Mouse (Mus musculus): ENCODE measurements around the gene Dnajc22.
"Not testable (repeated sequence)": the region's sequence is repeated elsewhere in the genome, so short reads cannot be mapped to it uniquely, and the experiment has no call there.

Dnajc22 gene

GRCm38 (mm10) chr15:99092870-99093269 is at the start of gene Dnajc22:
TSS of gene Dnajc22 (plus strand) at chr15:99093170.
- no peak for DNase-seq (ENCODE audit: low read depth)

GRCm38 (mm10) chr15:99044854-99045253 is 48.1 kb upstream of the Dnajc22 start:
- DNase-seq (ENCODE audit: low read depth) = no peak

- not testable (repeated sequence) for DNase-seq (ENCODE audit: low read depth)
Observed at GRCm38 (mm10) chr15:99045734-99046133, 47.2 kb upstream of the Dnajc22 start.

- peak; percentile 83 for DNase-seq (ENCODE audit: low read depth)
Observed at GRCm38 (mm10) chr15:99049473-99050253, 43.3 kb upstream of the Dnajc22 start.

GRCm38 (mm10) chr15:99053373-99053772 is 39.6 kb upstream of the Dnajc22 start:
- no peak for DNase-seq (ENCODE audit: low read depth)

- DNase-seq (ENCODE audit: low read depth) = no peak
Observed at GRCm38 (mm10) chr15:99055040-99055439, 37.9 kb upstream of the Dnajc22 start, which contains the start of gene Prph. TSS of gene Prph (plus strand) at chr15:99055174.

- DNase-seq (ENCODE audit: low read depth) = peak; percentile 40
Observed at GRCm38 (mm10) chr15:99055511-99055961, 37.4 kb upstream of the Dnajc22 start.

GRCm38 (mm10) chr15:99056332-99056731 is 36.6 kb upstream of the Dnajc22 start:
- DNase-seq (ENCODE audit: low read depth) = peak; percentile 78

GRCm38 (mm10) chr15:99065557-99066165 is 27.3 kb upstream of the Dnajc22 start:
- peak; percentile 59 for DNase-seq (ENCODE audit: low read depth)

- no peak for DNase-seq (ENCODE audit: low read depth)
Observed at GRCm38 (mm10) chr15:99071988-99072387, 21.0 kb upstream of the Dnajc22 start.

GRCm38 (mm10) chr15:99074019-99074599 is 18.9 kb upstream of the Dnajc22 start, which contains the start of gene Troap:
TSS of gene Troap (plus strand) at chr15:99074575.
- no peak for DNase-seq (ENCODE audit: low read depth)

GRCm38 (mm10) chr15:99074600-99075333 is 18.2 kb upstream of the Dnajc22 start:
- peak; percentile 96 for DNase-seq (ENCODE audit: low read depth)

GRCm38 (mm10) chr15:99076011-99076410 is 17.0 kb upstream of the Dnajc22 start:
- not testable (repeated sequence) for DNase-seq (ENCODE audit: low read depth)

- DNase-seq (ENCODE audit: low read depth) = no peak
Observed at GRCm38 (mm10) chr15:99078181-99078910, 14.6 kb upstream of the Dnajc22 start.

GRCm38 (mm10) chr15:99079804-99080203 is 13.2 kb upstream of the Dnajc22 start:
- DNase-seq (ENCODE audit: low read depth) = no peak

GRCm38 (mm10) chr15:99082322-99082721 is 10.6 kb upstream of the Dnajc22 start:
- no peak for DNase-seq (ENCODE audit: low read depth)

- DNase-seq (ENCODE audit: low read depth) = no peak
Observed at GRCm38 (mm10) chr15:99082840-99083239, 10.1 kb upstream of the Dnajc22 start.

GRCm38 (mm10) chr15:99083258-99083657 is 9.7 kb upstream of the Dnajc22 start:
- peak; percentile 63 for DNase-seq (ENCODE audit: low read depth)

GRCm38 (mm10) chr15:99083867-99084557 is 9.0 kb upstream of the Dnajc22 start:
- DNase-seq (ENCODE audit: low read depth) = no peak

GRCm38 (mm10) chr15:99084618-99085017 is 8.4 kb upstream of the Dnajc22 start:
- DNase-seq (ENCODE audit: low read depth) = no peak

- no peak for DNase-seq (ENCODE audit: low read depth)
Observed at GRCm38 (mm10) chr15:99085997-99086396, 7.0 kb upstream of the Dnajc22 start.
